Mouse (Mus musculus): Measurements from ENCODE around the gene Ino80. TPM values are rescaled to one million over a fixed set of nuclear protein-coding genes. Genes with fewer than 3 reads are reported as not detected.

Ino80 gene
- 2.6 and 3.0 TPM in 2 replicates for polyA plus RNA-seq (2015; fragmentation: Nextera tagmentation; extraction: Ambion mirVana)

DNA sequence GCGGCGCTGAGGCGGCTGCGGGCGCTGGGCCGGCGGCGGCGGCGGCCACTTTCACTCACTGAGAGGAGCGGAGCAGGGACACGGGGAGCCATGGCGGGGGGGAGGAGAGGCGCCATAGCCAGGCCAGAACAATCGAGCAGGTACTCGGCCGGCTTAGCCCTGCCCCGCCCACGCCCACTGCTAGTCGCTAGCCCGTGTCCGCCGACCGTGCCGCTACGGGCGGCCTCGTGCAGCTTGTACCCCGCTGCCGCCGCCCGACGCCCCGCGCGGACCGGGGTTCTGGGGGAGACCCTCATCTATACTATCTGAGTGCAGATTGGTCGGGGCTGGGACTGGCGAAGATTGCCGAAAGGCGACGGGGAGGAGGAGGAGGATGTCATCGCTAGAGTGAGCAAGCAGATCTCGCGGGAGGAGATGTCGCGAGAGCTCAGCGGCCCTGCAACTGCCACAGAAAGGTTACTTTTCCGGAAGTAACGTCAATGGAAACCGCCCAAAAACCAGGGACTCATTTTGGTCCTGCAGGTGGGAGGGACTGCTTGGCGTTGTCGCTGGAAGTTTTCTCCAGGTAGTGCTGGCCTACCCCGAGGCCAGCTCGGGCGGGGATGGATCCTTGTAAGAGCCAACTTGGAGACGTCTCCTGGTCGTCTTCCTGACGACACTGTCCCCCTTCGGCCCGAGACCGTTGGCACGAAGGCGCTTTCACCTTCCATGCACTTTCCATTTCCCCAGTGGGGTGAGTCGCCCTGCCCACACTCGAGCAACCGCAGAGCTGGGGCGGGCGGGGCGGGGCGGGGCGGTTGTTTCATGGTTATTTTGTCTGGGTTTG is at the start of gene Ino80:
Ino80 (minus strand) TSS at position 117 of the 826 bp plus-strand sequence.

DNA sequence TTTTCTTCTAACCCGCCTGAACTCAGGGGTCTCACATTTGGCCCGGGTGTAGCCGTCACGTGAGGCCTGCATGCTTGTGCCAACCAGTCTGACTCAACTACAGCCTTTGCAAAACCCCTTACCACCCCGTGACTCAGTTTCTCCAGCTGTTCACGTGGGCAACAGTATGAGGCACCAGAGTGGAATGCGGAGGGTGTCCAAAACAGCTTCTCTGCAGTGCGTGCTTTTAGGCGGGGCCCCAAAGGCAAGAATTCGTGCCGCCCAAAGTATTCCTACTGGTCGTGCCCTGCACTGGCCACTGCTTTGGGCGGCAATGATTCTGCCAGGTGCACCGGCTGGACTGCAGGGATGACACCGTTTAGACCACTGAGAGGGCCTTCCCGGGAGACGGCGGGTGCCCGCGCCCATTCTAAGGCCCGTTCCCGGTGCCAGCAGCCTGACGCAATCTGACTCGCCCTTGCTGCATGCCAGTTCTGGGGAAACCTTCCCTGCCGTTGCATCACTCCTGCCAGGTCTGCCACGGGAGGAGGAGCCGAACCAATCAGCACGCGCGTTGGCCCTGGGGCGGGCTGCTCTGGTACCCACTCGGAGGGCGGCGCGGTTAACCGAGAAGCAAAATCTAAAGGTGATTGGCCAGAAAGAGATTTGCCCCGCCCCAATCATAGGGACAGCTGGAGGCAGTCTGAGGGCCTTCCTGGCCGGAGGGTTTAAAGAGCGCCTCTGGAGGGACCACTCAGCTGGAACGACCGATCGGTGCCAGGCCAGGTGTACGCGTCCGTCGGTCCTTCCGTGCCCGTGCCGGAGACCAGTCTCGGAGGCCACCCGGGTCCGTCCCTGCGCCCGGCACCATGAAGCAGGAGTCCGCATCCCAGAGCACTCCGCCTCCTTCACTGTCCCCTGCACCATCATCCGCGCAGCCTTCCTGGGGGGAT is 126.7 kb downstream of the Ino80 start, which contains the start of gene Chac1:
Chac1 (plus strand) TSS at position 675 of the 932 bp plus-strand sequence.

DNA sequence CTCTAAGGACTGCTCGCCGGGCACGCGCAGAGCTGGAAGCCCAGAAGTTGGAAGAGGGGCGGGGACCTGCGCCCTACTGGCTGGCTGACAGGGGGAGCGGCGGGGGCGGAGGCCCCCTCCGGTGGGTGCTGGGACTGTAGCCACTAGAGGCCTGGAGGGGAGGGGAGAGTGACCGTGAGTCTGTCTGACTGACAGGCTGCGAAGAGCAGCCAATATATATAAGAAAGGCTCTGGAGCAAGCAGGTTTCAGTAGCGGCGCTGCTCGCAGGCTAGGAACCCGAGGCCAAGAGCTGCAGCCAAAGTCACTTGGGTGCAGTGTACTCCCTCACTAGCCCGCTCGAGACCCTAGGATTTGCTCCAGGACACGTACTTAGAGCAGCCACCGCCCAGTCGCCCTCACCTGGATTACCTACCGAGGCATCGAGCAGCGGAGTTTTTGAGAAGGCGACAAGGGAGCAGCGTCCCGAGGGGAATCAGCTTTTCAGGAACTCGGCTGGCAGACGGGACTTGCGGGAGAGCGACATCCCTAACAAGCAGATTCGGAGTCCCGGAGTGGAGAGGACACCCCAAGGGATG is 151.8 kb downstream of the Ino80 start, which contains the start of gene Dll4:
Dll4 (plus strand) TSS at position 217 of the 576 bp plus-strand sequence.

Other genes starting within 250 kb of the Ino80 start
- gene Ppp1r14d, start 247.8 kb downstream of the Ino80 start, polyA plus RNA-seq (2015; fragmentation: Nextera tagmentation; extraction: Ambion mirVana), result not detected in 2 replicates
- 0.68 and 0.87 TPM in 2 replicates for gene Spint1, start 240.3 kb downstream of the Ino80 start, polyA plus RNA-seq (2015; fragmentation: Nextera tagmentation; extraction: Ambion mirVana)
- gene Rhov, start 206.4 kb downstream of the Ino80 start, polyA plus RNA-seq (2015; fragmentation: Nextera tagmentation; extraction: Ambion mirVana), result 48.6 and 49.2 TPM in 2 replicates
- gene Vps18, start 188.9 kb downstream of the Ino80 start, polyA plus RNA-seq (2015; fragmentation: Nextera tagmentation; extraction: Ambion mirVana), result 17.6 and 19.3 TPM in 2 replicates
- 1.8 and 3.0 TPM in 2 replicates for gene Dll4, start 151.9 kb downstream of the Ino80 start, polyA plus RNA-seq (2015; fragmentation: Nextera tagmentation; extraction: Ambion mirVana)
- 15.1 and 16.3 TPM in 2 replicates for gene Chac1, start 126.5 kb downstream of the Ino80 start, polyA plus RNA-seq (2015; fragmentation: Nextera tagmentation; extraction: Ambion mirVana)
- gene Exd1, start 69.9 kb upstream of the Ino80 start, polyA plus RNA-seq (2015; fragmentation: Nextera tagmentation; extraction: Ambion mirVana), result 0.84 and 1.8 TPM in 2 replicates
- 50.6 and 51.2 TPM in 2 replicates for gene Chp1, start 70.0 kb upstream of the Ino80 start, polyA plus RNA-seq (2015; fragmentation: Nextera tagmentation; extraction: Ambion mirVana)
- gene Nusap1, start 140.6 kb upstream of the Ino80 start, polyA plus RNA-seq (2015; fragmentation: Nextera tagmentation; extraction: Ambion mirVana), result 5.2 and 5.5 TPM in 2 replicates
- 2.6 and 4.2 TPM in 2 replicates for gene Oip5, start 140.8 kb upstream of the Ino80 start, polyA plus RNA-seq (2015; fragmentation: Nextera tagmentation; extraction: Ambion mirVana)
- 45.1 and 46.3 TPM in 2 replicates for gene Ndufaf1, start 185.1 kb upstream of the Ino80 start, polyA plus RNA-seq (2015; fragmentation: Nextera tagmentation; extraction: Ambion mirVana)
- 55.8 and 56.6 TPM in 2 replicates for gene Rtf1, start 197.4 kb upstream of the Ino80 start, polyA plus RNA-seq (2015; fragmentation: Nextera tagmentation; extraction: Ambion mirVana)

Measured in neural tube, postnatal 0 days (tissue).